Mouse (Mus musculus): ENCODE measurements around the gene Lgr6. TPM values are rescaled to one million over a fixed set of nuclear protein-coding genes. Genes with fewer than 3 reads are reported as not detected.

The Lgr6 gene
- polyA plus RNA-seq, 1 experiment, result 0.81 TPM

GRCm38 (mm10) chr1:134996471-134996870 lies 108.6 kb downstream of the Lgr6 start:
- no peak overlapping the region for H3K27ac ChIP-seq (ENCODE audit: insufficient read depth, low read length)
- no peaks in the 10 kb centered on the region for H3K9me3 ChIP-seq (replicated peaks; ENCODE audit: control insufficient read depth, insufficient read depth, low read length, poor library complexity, severe bottlenecking)
- no peaks in the 10 kb centered on the region for H3K27me3 ChIP-seq (ENCODE audit: control insufficient read depth, insufficient read depth, low read length, poor library complexity, severe bottlenecking)
- no peak overlapping the region for H3K4me3 ChIP-seq (ENCODE audit: low read depth, low read length)
- no peak overlapping the region for H3K9ac ChIP-seq (ENCODE audit: low read depth, poor library complexity, severe bottlenecking)
- H3K4me1 ChIP-seq (ENCODE audit: control insufficient read depth, insufficient read depth, low read length), result no peaks in the 10 kb centered on the region
- H3K36me3 ChIP-seq (ENCODE audit: control insufficient read depth, insufficient read depth, low read length, poor library complexity, severe bottlenecking), result no peaks in the 10 kb centered on the region
- TF ChIP-seq CTCF (IDR thresholded peaks at IDR 0.05; ENCODE audit: low read depth, low read length), result no peak
- TF ChIP-seq EP300 (IDR thresholded peaks at IDR 0.05; ENCODE audit: insufficient read depth, low read depth, low read length), result no peak
- no peak for TF ChIP-seq POLR2A (IDR thresholded peaks at IDR 0.05; ENCODE audit: insufficient read depth, low read length)

GRCm38 (mm10) chr1:134995954-134996353 lies 109.1 kb downstream of the Lgr6 start:
- Histone ChIP-seq H3K4me3 (ENCODE audit: low read depth, low read length) (no peak overlapping the region), H3K4me1 (ENCODE audit: control insufficient read depth, insufficient read depth, low read length) (no peaks in the 10 kb centered on the region), H3K9ac (ENCODE audit: low read depth, poor library complexity, severe bottlenecking) (no peak overlapping the region), H3K9me3 (replicated peaks; ENCODE audit: control insufficient read depth, insufficient read depth, low read length, poor library complexity, severe bottlenecking) (no peaks in the 10 kb centered on the region), H3K27me3 (ENCODE audit: control insufficient read depth, insufficient read depth, low read length, poor library complexity, severe bottlenecking) (no peaks in the 10 kb centered on the region), H3K27ac (ENCODE audit: insufficient read depth, low read length) (no peak overlapping the region), H3K36me3 (ENCODE audit: control insufficient read depth, insufficient read depth, low read length, poor library complexity, severe bottlenecking) (no peaks in the 10 kb centered on the region)
- no peak for TF ChIP-seq POLR2A (IDR thresholded peaks at IDR 0.05; ENCODE audit: insufficient read depth, low read length)
- TF ChIP-seq CTCF (IDR thresholded peaks at IDR 0.05; ENCODE audit: low read depth, low read length), result no peak
- no peak for TF ChIP-seq EP300 (IDR thresholded peaks at IDR 0.05; ENCODE audit: insufficient read depth, low read depth, low read length)

- no peaks in the 10 kb centered on the region for H3K9me3 ChIP-seq (replicated peaks; ENCODE audit: control insufficient read depth, insufficient read depth, low read length, poor library complexity, severe bottlenecking)
- H3K4me1 ChIP-seq (ENCODE audit: control insufficient read depth, insufficient read depth, low read length), result no peaks in the 10 kb centered on the region
- H3K27me3 ChIP-seq (ENCODE audit: control insufficient read depth, insufficient read depth, low read length, poor library complexity, severe bottlenecking), result no peaks in the 10 kb centered on the region
- H3K36me3 ChIP-seq (ENCODE audit: control insufficient read depth, insufficient read depth, low read length, poor library complexity, severe bottlenecking), result no peaks in the 10 kb centered on the region
- H3K27ac ChIP-seq (ENCODE audit: insufficient read depth, low read length), result no peak overlapping the region
- TF ChIP-seq CTCF (IDR thresholded peaks at IDR 0.05; ENCODE audit: low read depth, low read length), result no peak
- no peak for TF ChIP-seq EP300 (IDR thresholded peaks at IDR 0.05; ENCODE audit: insufficient read depth, low read depth, low read length)
- TF ChIP-seq POLR2A (IDR thresholded peaks at IDR 0.05; ENCODE audit: insufficient read depth, low read length), result no peak
- no peak overlapping the region for H3K9ac ChIP-seq (ENCODE audit: low read depth, poor library complexity, severe bottlenecking)
- no peak overlapping the region for H3K4me3 ChIP-seq (ENCODE audit: low read depth, low read length)
These were observed 109.6 kb downstream of the Lgr6 start for GRCm38 (mm10) chr1:134995437-134995836.

GRCm38 (mm10) chr1:134994739-134995138 lies 110.3 kb downstream of the Lgr6 start:
- Histone ChIP-seq H3K27ac (ENCODE audit: insufficient read depth, low read length) (no peak overlapping the region), H3K27me3 (ENCODE audit: control insufficient read depth, insufficient read depth, low read length, poor library complexity, severe bottlenecking) (no peaks in the 10 kb centered on the region), H3K9me3 (replicated peaks; ENCODE audit: control insufficient read depth, insufficient read depth, low read length, poor library complexity, severe bottlenecking) (no peaks in the 10 kb centered on the region), H3K9ac (ENCODE audit: low read depth, poor library complexity, severe bottlenecking) (no peak overlapping the region), H3K36me3 (ENCODE audit: control insufficient read depth, insufficient read depth, low read length, poor library complexity, severe bottlenecking) (no peaks in the 10 kb centered on the region), H3K4me1 (ENCODE audit: control insufficient read depth, insufficient read depth, low read length) (no peaks in the 10 kb centered on the region), H3K4me3 (ENCODE audit: low read depth, low read length) (no peak overlapping the region)
- TF ChIP-seq CTCF (IDR thresholded peaks at IDR 0.05; ENCODE audit: low read depth, low read length) (no peak), EP300 (IDR thresholded peaks at IDR 0.05; ENCODE audit: insufficient read depth, low read depth, low read length) (no peak), POLR2A (IDR thresholded peaks at IDR 0.05; ENCODE audit: insufficient read depth, low read length) (no peak)

- Histone ChIP-seq H3K36me3 (ENCODE audit: control insufficient read depth, insufficient read depth, low read length, poor library complexity, severe bottlenecking) (no peaks in the 10 kb centered on the region), H3K4me3 (ENCODE audit: low read depth, low read length) (no peak overlapping the region), H3K4me1 (ENCODE audit: control insufficient read depth, insufficient read depth, low read length) (no peaks in the 10 kb centered on the region), H3K9me3 (replicated peaks; ENCODE audit: control insufficient read depth, insufficient read depth, low read length, poor library complexity, severe bottlenecking) (no peaks in the 10 kb centered on the region), H3K9ac (ENCODE audit: low read depth, poor library complexity, severe bottlenecking) (no peak overlapping the region), H3K27me3 (ENCODE audit: control insufficient read depth, insufficient read depth, low read length, poor library complexity, severe bottlenecking) (no peaks in the 10 kb centered on the region), H3K27ac (ENCODE audit: insufficient read depth, low read length) (no peak overlapping the region)
- TF ChIP-seq POLR2A (IDR thresholded peaks at IDR 0.05; ENCODE audit: insufficient read depth, low read length) (no peak), CTCF (IDR thresholded peaks at IDR 0.05; ENCODE audit: low read depth, low read length) (no peak)
These were observed 112.9 kb downstream of the Lgr6 start for GRCm38 (mm10) chr1:134992046-134992645.

- H3K27ac ChIP-seq (ENCODE audit: insufficient read depth, low read length), result no peak overlapping the region
- H3K4me3 ChIP-seq (ENCODE audit: low read depth, low read length), result no peak overlapping the region
- H3K4me1 ChIP-seq (ENCODE audit: control insufficient read depth, insufficient read depth, low read length), result no peaks in the 10 kb centered on the region
- TF ChIP-seq POLR2A (IDR thresholded peaks at IDR 0.05; ENCODE audit: insufficient read depth, low read length) (no peak), CTCF (IDR thresholded peaks at IDR 0.05; ENCODE audit: low read depth, low read length) (peak; percentile 53)
- no peak overlapping the region for H3K9ac ChIP-seq (ENCODE audit: low read depth, poor library complexity, severe bottlenecking)
- H3K36me3 ChIP-seq (ENCODE audit: control insufficient read depth, insufficient read depth, low read length, poor library complexity, severe bottlenecking), result no peaks in the 10 kb centered on the region
- H3K27me3 ChIP-seq (ENCODE audit: control insufficient read depth, insufficient read depth, low read length, poor library complexity, severe bottlenecking), result no peaks in the 10 kb centered on the region
- no peaks in the 10 kb centered on the region for H3K9me3 ChIP-seq (replicated peaks; ENCODE audit: control insufficient read depth, insufficient read depth, low read length, poor library complexity, severe bottlenecking)
These were observed 115.7 kb downstream of the Lgr6 start for GRCm38 (mm10) chr1:134989372-134989771.

Data from ES-Bruce4 (cell line).